Mouse (Mus musculus) cerebellum, adult 18-20 months (tissue): Measurements from ENCODE around the gene Pcbp1.

Experiments used
- DNase-seq, 2 experiments: peaks; one replicate each; pipeline ENCODE4 v3.0.0; 2021

Pcbp1 gene

DNA sequence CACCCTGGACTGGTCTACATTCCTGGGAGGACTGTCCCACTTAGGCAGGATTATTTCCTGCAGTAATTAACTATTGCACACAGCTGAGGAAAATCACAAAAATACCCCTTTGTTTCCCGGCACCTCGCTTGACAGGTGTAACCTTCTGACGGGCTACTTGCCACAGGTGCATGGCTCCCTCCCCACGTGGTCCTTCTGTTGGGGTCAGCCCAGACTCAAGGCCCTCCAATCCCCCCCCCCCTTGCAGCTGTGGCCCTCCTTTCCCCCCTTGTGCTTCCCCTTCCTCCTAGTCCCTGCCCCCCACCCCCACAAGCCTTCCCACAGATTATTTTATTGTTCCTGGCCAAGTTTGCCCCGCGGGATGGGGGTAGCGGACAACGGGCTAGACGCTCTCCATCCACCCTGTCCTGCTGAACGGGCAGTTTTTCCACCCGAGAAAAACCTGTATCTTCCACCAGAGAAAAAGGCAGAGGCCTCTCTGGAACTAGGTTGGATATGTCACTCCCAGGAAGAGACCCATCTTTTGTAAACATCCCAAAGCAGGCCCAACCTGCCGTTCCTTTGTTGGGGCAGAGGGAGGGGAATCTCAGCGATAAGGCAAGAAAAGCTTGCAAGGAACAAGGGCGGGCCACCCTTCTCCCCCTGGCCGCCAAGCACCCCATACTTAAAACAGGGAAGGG, 2.2 kb downstream of the Pcbp1 start:
- DNase-seq = no peak

DNA sequence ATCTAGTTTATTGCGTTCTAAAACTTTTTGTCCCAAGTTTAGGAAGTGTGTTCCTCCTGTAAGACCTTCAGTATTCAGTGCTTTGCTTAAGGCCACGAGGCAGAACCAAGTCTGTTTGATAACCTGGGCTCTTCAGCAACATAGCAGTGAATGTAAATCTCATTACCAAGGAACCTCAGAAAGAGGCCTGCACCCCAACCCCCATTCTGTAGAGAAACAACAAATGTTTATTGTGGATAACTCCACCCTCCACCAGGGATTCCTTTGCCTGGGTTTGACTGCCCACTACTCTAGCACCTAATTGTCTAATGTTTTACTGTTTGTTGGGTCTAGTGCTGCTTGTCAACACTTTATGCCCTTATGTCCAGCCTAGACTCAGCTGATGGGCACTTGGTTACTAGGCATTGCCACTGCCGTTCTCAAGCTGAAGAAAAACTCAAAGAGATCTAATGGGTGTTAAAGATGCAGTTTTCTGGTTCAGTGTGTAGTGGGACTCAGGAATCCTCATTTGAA, 2.8 kb downstream of the Pcbp1 start:
- DNase-seq = no peak

DNA sequence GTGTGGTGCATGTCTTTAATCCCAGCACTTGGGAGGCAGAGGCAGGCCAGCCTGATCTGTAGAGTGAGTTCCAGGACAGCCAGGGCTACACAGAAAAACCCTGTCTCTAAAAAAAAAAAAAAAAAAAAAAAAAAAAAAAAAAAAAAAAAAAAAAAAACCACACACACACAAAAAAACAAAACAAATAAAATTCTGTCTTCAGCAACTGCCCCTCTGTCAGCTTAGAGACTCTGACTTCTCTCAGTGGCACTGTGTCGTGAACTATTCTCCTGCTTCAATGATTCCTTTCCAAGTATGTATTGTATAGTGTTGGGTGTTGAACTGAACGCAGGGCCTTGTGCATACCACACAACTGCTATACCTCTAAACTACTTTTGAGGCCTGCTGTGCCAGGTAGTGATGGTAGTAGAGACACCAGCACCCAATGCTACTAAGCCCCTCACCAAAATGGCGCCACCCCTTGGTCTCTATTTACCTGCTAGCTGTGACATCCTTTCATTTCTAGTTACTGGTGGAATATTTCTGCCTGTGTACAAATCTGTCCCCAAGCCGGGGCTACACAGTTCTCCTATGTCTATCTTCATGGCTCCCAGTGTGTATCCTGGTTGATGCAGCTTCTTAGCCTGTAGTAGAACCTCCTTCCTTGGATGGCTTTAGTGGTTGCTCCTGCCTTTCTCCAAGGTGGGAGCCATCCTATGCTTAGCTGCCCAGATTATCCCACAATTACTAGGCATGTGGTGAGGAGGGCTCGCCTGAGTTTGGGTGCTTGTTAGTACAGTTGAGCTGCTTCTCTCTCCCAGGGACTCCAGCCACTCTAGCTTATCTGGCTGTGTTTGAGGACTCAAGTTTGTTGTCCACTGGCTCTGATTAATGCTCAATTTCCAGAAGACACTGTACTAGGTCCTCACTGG, 3.9 kb downstream of the Pcbp1 start:
- no peak for DNase-seq

DNA sequence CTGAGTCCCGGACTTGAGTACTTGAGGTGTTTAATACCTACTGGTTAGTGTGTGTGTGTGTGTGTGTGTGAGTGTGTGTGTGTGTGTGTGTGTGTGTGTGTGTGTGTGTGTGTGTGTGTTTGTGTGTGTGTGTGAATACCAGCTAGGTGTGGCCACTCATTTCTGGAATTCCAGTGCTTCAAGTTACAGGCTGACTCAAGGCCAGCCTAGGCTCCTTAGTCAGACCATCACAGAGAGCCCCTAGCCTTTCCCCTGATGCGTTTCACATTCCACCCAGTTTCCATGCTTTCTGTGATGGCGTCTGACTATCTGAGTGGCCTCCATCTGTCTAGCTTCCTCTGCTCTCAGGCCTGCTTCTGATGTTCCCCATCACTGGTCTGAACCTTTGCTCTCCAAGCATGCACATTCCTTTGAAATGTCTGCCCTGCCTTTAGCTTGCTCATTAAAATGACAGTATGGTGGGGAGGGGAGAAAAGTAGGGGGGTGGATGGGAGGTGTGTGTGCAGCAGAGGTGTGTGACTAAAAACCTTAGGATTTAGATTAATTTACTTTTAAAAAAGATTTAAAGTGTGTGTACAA, 6.3 kb downstream of the Pcbp1 start:
- no peak for DNase-seq

DNA sequence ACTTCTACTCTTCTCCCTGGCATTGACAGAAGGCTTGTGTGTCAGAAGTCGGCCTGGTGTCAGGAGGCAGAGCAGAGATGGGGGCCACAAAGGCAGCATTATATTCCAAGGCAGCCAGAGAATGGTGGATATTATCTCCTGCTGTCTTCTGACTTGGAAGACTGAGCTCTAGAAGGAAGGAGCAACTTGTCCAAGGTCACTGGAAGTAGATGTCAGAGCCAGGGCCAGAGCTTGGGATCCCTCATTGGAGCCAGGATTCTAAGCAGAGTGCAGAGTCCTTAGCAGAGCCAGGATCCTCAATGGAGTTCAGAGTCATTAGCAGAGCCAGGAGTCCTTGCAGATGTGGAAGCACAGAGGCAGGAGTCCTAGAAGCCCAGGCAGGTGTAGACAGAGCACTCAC, 10.1 kb downstream of the Pcbp1 start:
- DNase-seq = no peak

DNA sequence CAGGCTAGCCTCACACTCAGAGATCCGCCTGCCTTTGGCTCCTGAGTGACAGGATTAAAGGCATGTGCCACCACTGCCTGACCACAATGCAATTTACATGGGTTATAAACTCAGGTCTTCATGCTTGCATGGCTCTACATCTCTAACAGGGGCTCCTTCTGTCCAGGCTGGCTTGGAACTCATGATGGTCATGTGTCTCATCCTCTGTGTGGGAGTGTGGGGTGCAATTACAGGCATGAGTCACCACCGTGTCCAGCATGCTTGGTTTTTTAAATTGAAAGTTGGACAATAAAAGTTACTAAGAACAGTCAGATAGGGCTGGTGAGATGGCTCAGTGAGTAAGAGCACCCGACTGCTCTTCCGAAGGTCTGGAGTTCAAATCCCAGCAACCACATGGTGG, 12.8 kb downstream of the Pcbp1 start:
- DNase-seq = no peak

DNA sequence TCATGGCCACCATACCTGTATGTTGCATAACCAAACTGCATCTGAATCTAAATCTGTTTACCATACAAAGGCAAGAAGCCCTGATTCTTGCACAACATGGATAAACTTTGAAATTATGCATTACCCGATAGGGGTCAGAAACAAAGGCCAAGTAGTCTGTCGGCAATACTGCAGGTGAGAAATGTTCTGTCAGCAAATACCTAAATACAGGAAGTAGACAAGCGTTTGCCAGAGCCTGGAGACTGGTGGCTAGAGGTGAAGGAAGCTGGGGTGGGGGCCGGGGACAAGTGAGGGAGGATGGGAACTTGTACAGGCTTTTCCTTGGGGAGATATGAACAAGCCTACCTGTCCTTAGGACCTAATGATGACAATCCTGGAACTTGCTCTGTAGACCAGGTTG, 15.1 kb downstream of the Pcbp1 start:
- DNase-seq = no peak

DNA sequence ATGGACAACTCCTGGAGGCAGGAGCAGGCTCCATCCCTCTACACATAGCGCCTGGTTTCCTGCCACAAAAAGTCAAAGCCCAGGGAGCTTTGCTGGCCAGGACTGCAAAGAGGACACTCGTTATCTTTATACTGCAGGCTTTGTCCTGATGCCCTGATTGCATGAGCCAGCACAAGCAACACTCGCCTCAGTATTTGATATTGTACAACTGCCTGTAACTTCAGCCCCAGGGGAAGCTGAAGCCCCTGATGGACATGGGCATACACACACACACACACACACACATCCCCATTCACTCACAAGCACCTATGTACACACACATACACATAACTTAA, 16.3 kb downstream of the Pcbp1 start:
- no peak for DNase-seq

DNA sequence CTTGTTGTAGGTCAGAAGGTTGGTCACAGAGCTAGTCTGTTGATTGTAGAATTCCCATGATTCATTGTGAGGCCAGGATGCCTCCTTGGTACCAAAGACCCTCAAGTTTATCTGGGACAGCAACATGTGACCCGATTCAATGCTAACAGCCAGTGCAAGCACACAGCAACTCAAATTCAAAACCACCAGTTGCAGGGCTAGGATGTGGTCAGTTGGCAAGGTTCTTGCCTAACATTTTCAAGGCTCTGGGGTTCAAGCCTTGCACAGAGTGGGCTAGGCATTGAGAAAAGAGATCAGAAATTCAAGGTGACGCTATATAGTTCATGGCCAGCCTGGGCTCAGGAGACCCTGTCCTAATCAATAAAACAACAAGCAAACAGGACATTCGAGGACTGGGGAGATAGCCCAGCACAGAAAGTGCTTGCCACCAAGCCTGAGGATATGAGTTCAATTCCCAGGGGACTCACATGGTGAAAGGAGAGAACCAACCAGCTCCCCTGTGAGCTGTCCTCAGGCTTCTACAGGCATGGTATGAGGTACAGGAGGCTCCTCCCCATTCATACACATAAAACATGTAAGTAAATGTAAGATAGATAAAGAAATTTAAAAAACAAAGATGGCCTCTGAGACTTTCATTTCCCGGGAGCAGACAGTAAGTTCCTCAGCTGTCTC, 16.8 kb downstream of the Pcbp1 start:
- DNase-seq = no peak

DNA sequence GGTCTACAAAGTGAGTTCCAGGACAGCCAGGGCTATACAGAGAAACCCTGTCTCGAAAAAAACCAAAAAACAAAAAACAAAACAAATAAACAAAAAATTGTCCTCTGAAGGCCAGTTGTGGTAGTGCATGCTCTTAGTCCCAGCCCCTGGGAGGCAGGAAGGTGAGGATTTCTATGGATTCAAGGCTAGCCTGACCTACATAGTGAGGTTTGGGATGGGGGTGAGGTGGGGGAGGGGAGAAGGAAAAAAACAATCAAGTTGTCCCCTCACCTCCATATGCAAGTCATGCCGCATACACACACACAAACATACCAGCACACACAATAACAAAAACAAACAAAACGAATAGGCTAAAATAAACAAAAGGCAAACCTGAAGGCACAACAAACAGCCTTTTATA, 17.4 kb downstream of the Pcbp1 start:
- no peak for DNase-seq

DNA sequence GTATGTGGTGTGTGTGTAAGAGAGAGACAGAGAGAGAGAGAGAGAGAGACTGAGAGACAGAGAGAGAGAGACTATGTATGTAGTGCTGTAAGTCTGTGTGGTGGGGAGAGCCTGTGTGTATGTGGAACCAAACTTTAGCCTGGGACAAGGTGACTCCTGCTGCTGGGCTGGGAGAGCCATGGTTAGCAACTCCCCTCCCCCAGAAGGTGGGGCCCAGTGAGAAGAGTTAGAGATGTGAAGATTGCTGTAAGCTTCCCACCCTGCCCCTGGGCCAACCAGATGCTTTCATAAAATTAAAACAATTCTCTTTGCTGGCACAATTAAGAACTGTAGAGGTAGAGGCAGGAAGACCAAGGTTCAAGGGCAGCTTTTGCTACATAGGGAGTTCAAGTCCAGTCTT, 19.0 kb downstream of the Pcbp1 start:
- DNase-seq = no peak

DNA sequence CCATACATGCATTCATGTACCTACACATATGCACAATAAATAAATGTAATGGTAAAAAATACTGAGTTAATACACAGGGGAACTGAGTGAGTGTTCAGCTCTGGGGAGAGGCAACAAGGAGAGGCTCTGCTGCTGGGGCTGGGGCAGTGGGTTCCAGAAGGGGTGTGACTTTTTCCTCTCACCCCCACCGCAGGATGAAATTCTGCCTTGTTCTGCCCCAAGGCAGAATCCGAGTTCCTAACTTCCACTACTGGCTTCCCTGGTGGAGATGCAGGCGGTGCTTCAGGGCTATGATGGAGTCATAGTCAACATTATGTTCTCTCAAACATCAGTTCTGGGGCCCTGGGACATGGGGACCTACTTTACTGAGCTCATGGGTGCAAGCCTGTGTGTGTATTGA, 19.8 kb downstream of the Pcbp1 start:
- no peak for DNase-seq

DNA sequence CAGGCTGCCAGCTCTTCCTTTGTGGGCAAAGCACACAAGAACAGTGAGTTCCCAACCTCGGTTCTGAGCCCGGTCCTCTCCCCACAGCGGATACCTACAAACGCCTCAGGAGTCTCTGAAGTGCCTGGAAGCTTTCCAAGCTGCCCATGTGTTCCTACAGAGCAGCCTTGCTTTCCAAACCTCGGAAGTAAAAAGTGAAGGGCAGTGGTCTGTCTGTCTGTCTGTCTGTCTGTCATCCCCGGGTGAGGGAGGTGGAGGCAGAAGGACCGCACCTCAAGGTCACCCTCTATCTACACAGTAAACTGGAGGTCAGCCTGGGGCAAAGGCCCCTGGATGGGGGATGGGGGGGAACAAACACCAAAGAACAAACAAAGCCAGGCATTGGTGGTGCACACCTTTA, 20.4 kb downstream of the Pcbp1 start:
- peak; percentile 18 to 28 for DNase-seq

DNA sequence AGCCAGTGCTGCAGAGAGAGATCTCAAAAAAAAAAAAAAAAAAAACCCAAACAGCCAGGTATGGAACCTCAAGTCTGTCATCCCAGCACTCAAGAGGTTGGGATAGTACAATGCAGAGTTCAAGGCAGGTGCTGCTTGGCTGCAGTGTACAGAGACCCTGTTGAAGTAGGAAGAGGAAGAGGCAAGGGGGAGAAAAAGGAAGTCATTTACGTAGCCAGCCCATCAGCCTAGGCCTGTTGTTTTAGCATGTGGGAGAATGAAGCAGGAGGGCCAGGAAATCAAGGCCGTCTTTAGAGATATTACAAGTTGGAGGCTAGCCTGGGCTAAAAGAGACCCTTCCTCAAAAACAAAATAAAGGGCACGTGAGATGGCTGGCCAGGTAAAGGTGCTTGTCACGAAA, 22.6 kb downstream of the Pcbp1 start:
- no peak for DNase-seq

DNA sequence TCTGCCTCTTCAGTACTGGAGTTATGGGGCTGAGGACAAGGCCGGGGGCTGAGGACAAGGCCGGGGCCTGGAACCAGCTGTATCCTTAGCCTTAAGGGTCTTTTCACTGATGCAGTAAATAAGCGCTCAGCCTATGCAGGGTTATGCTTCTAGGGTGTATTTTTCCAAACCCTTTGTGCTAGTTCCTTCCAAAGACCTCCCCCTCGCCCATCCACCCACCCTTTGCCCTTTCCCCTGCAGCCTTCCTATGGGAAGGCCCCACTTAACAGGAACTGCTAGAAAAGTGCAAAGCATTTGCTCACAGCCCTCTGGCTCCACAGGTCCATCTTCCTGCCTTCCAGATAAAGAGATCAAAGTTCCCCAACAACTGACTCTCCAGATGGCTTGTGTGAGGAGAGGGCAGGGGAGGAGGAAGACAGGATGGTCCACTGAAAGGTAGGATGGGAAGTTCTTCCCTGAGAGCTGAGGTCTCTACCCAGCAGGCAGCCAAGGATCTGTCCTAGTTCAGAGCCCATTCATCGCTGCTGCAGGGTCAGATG, 26.5 kb downstream of the Pcbp1 start:
- no peak for DNase-seq

DNA sequence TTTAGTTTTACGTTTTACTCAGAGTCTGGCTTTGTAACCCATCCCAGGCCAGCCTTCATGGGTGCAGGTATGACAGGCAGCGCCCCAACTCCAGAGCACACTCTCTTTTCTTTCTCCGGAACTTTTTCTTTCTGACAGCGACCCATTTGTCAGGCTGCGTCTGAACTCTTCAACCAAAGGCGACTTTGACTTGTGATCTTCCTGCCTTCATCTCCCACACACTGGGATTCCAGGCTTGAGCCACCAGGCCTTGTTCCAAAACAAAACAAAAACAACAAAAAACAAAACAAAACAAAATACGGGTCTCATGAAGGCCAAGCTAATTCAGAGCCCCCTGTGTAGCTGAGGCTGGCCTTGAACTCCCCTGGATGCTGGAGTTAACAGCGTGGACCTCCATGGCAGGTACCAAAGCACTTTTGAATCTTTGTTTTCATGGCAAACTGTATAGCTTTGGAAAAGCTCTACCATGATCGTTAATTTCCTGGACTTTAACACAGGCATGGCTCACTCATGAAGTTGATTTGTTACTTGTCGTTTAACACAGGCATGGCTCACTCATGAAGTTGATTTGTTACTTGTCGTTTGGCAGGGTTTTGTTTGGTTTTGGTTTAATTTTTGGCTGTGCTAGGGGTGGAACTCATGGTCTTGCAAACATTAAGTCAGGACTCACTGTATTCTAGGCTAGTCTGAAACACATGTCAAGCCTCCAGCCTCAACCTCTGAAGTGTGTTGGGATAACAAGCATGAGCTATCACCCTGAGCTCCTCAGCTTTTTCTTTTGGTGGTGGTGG, 28.0 kb downstream of the Pcbp1 start:
- no peak for DNase-seq

DNA sequence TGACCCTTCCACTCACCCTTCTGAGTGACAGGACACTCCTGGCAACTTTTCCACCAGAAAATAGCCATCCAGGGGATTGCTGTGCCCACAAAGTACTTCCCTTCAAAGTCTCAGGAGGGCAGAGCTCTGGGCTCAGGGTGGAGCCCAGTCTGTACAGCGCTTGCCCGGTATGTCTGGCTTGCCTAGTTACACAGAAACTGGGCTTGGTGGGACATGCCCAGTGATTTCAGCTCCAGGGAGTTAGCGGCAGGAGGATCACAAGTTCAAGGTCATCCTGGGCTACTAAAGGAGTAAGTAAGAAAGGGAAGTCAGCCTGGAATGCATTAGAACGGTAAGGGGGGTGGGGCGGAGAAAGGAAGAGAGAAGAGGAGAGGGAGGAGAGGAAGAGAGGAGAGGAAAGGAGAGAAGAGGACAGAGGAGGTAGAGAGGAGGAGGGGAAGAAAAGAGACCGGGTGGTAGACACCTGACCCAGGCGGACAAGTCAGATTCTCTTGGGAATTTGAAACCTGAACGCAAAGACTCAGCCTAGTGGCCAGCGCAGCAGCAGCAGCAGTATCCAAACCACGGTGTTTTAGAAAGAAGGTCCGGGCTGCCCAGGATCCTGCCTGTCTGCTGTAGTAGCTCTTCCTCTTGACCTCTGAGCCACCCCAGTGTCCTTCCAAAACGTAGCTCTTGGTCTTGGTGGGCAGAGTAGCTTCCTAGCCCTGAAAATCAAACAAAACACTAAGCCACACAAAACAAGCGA, 28.9 kb downstream of the Pcbp1 start:
- DNase-seq = no peak

DNA sequence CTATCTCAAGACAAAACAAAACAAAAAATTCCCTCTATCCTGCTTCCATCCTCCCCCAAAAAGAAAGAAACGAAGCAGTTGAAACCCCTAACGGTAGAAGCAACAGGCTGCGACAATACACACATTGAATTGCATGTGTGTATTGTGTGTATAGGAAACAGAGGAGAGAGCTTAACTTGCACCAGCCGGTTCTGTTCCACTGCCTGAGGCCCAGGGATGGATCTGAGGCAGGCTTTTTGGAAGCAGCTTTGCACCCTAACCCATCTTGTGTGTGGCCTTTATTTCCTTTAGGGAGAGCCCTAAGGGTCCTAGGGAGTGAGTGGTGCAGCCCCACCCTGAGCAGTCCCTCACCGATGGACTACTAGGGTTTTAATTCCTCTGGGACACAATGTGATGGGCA, 29.5 kb downstream of the Pcbp1 start:
- no peak for DNase-seq

DNA sequence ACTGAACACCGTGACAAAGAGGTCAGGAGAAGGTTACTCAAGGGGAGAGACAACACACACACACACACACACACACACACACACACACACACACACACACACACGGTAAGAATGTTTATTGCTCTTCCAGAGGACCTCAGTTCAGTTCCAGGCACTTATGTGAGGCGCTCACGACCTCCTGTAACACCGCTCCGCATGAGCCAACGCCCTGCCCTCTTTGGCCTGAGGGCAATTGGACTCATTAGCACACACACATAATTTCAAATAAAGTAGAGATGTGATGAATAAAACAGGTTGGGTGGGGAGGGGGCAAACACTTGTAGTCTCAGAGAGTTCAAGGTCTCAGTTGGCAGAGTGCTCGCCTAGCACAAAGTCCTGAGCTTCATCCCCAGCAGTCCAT, 30.0 kb downstream of the Pcbp1 start:
- DNase-seq = no peak

DNA sequence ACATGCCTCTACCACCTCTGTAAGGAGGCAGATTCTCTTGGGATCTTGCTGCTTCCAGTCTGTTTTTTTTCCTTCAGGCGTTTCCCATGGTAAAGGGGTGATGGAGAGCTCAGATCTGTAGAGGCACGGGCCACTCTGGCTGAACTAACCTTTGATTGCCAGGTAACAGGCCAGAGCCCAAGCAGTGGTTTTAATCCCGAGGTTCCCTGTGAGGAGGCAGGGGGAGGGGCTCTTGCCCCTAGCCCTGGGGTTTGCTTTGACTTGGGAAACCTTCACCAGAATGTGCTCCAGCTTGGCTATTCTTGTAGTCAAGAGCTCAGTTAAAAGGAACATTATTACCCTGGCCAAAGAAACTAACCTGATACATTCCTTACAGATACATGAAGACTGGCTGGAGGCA, 30.5 kb downstream of the Pcbp1 start:
- no peak for DNase-seq

DNA sequence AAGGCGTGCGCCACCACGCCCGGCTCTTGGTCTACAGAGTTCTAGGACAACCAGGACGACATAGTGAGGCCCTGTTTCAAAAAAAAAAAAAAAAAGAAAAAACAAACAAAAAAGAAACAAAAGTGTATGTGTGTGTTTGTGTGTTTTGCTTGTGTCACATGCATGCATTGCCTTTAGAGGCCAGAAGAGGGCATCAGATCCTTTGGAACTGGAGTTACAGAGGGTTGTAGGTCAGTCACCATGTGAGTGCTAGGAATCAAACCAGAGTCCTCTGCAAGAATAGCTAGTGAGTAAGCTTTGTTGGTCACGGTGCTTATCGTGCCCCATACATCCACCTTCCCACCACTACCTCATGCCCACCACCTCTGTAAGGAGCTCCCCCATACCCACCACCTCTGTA, 31.4 kb downstream of the Pcbp1 start:
- DNase-seq = no peak
